Mouse (Mus musculus) layer of hippocampus, adult 2 months (tissue): Measurements from ENCODE around the gene Cd9. TPM values are rescaled to one million over a fixed set of nuclear protein-coding genes. Genes with fewer than 3 reads are reported as not detected.

ENCODE experiments used
- DNase-seq, 2 experiments: peaks; one replicate each; pipeline ENCODE4 v3.0.0; 2022; ENCODE audit warnings: low spot score in 2 of 2
- H3K27ac ChIP-seq: fragments of 200-600 bp; 2 replicates; pipeline ENCODE4 v1.8.1; 2022
- H3K4me3 ChIP-seq: fragments of 200-600 bp; 2 replicates; pipeline ENCODE4 v1.8.1; 2022; ENCODE audit warnings: mild to moderate bottlenecking
- CTCF ChIP-seq: fragments of 200-600 bp; conservative IDR thresholded peaks from 2 replicates; pipeline ENCODE4 v1.8.1; 2022; ENCODE audit warnings: antibody characterized with exemption, mild to moderate bottlenecking, moderate library complexity
- total RNA-seq, 2 experiments: library from RNA; stranded (reverse); gene quantifications; 2 replicates each; pipeline ENCODE4 v1.2.3; 2021

Gene Cd9
- total RNA-seq, 2 experiments from 2014 or later, result 57.1 to 60.0 TPM

- H3K27ac ChIP-seq, result no peak overlapping the region
- DNase-seq, result no peak
- no peak overlapping the region for H3K4me3 ChIP-seq
- TF ChIP-seq CTCF, result no peak
These were observed 32.3 kb downstream of the Cd9 start for GRCm38 (mm10) chr6:125462312-125462711.

- DNase-seq, result no peak
- Histone ChIP-seq H3K27ac (no peak overlapping the region), H3K4me3 (no peak overlapping the region)
- TF ChIP-seq CTCF, result no peak
These were observed 32.8 kb downstream of the Cd9 start for GRCm38 (mm10) chr6:125461788-125462187.

DNA sequence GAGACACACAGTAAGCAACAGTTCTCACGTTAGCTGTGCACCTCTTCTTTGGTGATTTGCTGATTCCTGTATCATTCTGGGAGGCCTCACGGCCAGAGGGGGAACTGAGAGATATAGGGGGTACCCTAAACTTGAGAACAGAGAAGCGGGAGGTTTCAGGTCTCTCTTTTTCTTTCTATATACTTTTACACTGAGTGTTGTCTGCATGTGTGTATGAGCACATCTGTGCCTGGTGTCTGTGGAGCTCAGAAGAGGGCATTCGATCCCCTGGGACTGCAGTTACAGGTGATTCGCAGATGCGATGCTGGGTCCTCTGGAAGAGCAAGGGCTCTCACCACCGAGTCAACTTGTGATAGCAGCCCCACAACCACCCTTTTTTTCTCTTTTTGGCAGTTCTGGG lies 33.3 kb downstream of the Cd9 start:
- no peak overlapping the region for H3K4me3 ChIP-seq
- TF ChIP-seq CTCF, result no peak
- DNase-seq, result no peak
- no peak overlapping the region for H3K27ac ChIP-seq

DNA sequence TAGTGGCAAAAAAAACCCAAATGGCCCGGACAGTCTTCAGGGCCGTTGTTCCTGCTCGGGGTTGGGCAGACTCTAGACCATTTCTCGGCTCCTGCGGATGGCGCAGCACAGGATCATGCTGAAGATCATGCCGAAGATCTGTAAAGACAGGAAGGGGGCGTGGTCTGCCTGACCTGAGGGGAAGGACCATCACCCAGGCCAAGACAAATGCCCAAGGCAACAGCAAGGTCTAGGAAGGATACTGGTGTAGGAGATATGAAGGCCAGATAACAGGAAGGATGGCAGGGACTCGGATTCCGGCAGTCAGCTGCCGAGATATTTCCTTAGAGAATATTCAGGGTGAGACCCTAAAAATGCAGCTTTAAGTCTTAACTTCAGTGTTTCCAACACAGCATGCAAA lies 34.0 kb downstream of the Cd9 start:
- DNase-seq, result no peak
- no peak for TF ChIP-seq CTCF
- no peak overlapping the region for H3K27ac ChIP-seq
- H3K4me3 ChIP-seq, result no peak overlapping the region

GRCm38 (mm10) chr6:125459903-125460302 lies 34.7 kb downstream of the Cd9 start:
- Histone ChIP-seq H3K27ac (no peak overlapping the region), H3K4me3 (no peak overlapping the region)
- DNase-seq, result no peak
- TF ChIP-seq CTCF, result no peak

GRCm38 (mm10) chr6:125455806-125456520 lies 38.6 kb downstream of the Cd9 start:
- no peak for TF ChIP-seq CTCF
- H3K27ac ChIP-seq, result no peak overlapping the region

DNA sequence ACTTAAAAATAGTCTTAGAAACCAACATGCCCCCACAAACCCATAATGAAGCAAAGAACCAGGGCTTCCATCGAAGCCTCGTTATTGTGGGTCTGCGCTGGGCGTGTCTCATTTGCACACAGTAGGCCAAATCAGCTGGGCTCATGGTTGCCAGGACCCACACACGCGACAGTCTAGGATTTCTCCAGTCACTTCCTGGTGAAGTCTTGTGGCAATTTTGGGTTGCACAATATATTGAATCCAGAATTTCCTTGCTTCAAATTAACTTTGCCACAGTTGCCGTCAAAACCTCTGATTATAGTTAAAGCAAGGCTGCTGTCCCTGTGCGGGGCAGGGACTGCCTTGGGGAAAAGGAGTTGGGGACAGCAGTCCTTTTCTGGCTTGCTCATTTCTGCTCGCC lies 39.9 kb downstream of the Cd9 start:
- no peak overlapping the region for H3K4me3 ChIP-seq
- no peak overlapping the region for H3K27ac ChIP-seq
- no peak for TF ChIP-seq CTCF
- DNase-seq, result no peak

More at GRCm38 (mm10) chr6:125455806-125456520, 38.6 kb downstream of the Cd9 start:
- no peak for DNase-seq
- H3K4me3 ChIP-seq, result no peak overlapping the region

DNA sequence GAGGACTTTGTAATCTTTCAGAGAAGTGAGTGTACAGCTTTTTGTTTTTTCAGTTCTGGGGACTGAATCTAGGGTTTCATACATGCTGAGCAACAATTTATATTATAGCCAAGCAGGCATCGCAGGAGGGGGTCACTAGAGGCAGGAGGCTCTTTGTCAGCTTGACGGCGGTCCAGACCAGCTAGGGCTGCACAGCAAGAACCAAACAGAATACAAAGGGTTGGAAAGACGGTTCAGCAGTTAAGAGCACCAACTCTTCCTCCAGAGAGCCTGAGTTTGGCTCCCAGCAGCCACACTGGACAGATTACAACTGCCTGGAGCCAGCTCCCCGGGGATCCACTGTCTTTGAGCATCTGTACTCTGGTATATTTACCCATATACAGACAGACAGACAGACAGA lies 40.3 kb downstream of the Cd9 start:
- no peak for DNase-seq
- H3K27ac ChIP-seq, result no peak overlapping the region
- TF ChIP-seq CTCF, result no peak

DNA sequence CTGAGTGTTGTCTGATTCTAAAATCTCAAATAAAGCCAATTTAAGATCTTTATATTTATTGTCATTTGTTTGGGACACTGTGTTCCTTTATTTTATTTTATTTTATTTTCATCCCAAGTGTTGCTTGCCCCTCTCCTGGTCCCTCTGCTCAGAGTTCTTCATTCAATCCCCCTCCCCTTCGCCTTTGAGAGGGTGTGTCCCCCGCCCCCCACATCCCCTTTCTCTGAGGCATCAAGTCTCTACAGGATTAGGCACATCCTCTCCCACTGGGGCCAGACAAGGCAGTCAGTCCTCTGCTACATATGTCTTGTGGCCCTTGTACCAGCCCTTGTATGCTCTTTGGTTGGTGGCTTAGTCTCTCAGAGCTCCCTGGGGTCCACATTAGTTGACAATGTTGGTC lies 46.9 kb downstream of the Cd9 start:
- Histone ChIP-seq H3K27ac (no peak overlapping the region), H3K4me3 (no peak overlapping the region)
- DNase-seq, result no peak
- TF ChIP-seq CTCF, result no peak

More for the DNA sequence above, 40.3 kb downstream of the Cd9 start:
- no peak overlapping the region for H3K4me3 ChIP-seq

- H3K27ac ChIP-seq, result no peak overlapping the region
These were observed 47.4 kb downstream of the Cd9 start for GRCm38 (mm10) chr6:125447205-125447604.

GRCm38 (mm10) chr6:125445381-125445780 lies 49.2 kb downstream of the Cd9 start:
- no peak for TF ChIP-seq CTCF
- no peak overlapping the region for H3K27ac ChIP-seq
- no peak overlapping the region for H3K4me3 ChIP-seq
- DNase-seq, result no peak

More at GRCm38 (mm10) chr6:125447205-125447604, 47.4 kb downstream of the Cd9 start:
- no peak for DNase-seq
- no peak for TF ChIP-seq CTCF
- no peak overlapping the region for H3K4me3 ChIP-seq

- no peak overlapping the region for H3K27ac ChIP-seq
- no peak overlapping the region for H3K4me3 ChIP-seq
- no peak for TF ChIP-seq CTCF
- DNase-seq, result no peak
These were observed 52.0 kb downstream of the Cd9 start for GRCm38 (mm10) chr6:125442591-125442990.

DNA sequence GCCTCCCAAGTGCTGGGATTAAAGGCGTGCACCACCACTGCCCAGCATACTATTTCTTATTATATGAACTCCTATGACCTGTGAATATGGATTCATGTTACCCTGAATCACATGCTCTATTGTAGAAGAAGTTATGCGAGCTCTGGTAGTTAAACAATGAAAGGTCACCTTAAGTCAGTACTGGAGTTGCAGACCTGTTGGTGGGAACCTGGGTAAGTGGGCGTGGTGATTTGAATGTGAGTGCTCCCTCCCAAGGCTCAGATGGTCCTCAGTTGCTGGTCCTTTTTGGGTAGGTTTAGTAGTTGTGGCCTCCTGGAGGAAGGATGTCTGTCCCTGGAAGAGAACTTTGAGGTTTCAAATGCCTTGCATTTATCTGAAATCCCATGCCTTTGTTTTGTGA lies 57.8 kb downstream of the Cd9 start:
- Histone ChIP-seq H3K4me3 (no peak overlapping the region), H3K27ac (no peak overlapping the region)
- DNase-seq, result no peak
- TF ChIP-seq CTCF, result no peak

DNA sequence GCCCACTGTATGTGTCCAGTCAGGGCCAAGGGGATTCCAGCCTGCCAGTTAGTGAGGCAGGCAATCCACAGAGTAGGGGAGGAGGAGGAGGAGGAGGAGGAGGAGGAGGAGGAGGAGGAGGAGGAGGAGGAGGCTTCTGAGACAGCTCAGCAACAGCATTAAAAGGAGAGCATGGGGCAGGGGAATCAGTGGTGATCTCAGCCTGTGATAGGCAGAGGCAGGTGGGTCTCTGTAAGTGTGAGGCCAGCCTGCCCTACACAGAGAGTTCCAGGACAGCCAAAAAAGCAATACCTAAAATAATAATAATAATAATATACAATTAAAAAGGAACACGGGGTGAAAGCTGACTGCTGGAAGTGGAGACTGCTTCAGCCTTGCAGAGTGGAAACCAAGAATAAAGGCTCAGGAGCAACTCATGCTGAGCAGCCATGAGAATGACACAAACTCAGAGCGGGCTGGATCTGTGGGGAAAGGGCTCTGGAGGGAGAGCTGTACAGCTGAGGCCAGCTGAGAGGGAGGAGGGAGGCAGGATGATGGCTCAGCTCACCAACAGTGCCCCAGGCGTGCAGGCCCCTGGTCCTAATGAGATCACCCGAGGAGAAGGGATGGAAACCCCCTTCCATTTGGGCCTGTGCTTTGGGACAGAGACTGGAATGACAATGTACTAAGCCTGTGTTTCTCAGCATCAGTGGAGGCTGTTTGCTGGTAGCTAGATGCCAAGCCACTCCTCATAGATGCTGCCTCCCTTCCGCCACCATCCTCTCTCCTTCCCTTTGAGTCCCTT lies 59.7 kb downstream of the Cd9 start:
- no peak for DNase-seq
- no peak overlapping the region for H3K27ac ChIP-seq
- TF ChIP-seq CTCF, result no peak
- H3K4me3 ChIP-seq, result no peak overlapping the region
